Mouse (Mus musculus) spleen, adult 2 months (tissue): ENCODE data around the gene Cacng4. TPM values are rescaled to one million over a fixed set of nuclear protein-coding genes. Genes with fewer than 3 reads are reported as not detected.

ENCODE experiments used
- DNase-seq, 2 experiments: peaks; one replicate each; pipeline versions ENCODE4 v3.0.0 to v3.0.0-alpha.2; 2012 to 2021; ENCODE audit warnings: low spot score in 2 of 2, low read depth in 1 of 2
- H3K27ac ChIP-seq: fragments of 200-500 bp; 2 replicates; pipeline ENCODE4 v1.5.1; 2012; ENCODE audit warnings: low read length, inconsistent platforms; ENCODE audit not compliant: insufficient read depth
- H3K27me3 ChIP-seq: fragments of 200-500 bp; 2 replicates; pipeline ENCODE4 v1.6.1; 2012; ENCODE audit warnings: mild to moderate bottlenecking, moderate library complexity, low read length, inconsistent platforms; ENCODE audit not compliant: control insufficient read depth, insufficient read depth
- H3K36me3 ChIP-seq: fragments of 200-500 bp; 2 replicates; pipeline ENCODE4 v1.6.1; 2012; ENCODE audit warnings: mild to moderate bottlenecking, low read length, inconsistent platforms; ENCODE audit not compliant: control insufficient read depth, insufficient read depth
- H3K4me1 ChIP-seq: fragments of 200-500 bp; 2 replicates; pipeline ENCODE4 v1.6.1; 2011; ENCODE audit warnings: inconsistent platforms; ENCODE audit not compliant: control insufficient read depth, insufficient read depth, insufficient read length
- H3K4me3 ChIP-seq: fragments of 200-500 bp; 2 replicates; pipeline ENCODE4 v1.5.1; 2011; ENCODE audit warnings: mild to moderate bottlenecking, inconsistent platforms; ENCODE audit not compliant: insufficient read depth, insufficient read length; ENCODE audit errors: extremely low read depth
- CTCF ChIP-seq: fragments of 200-500 bp; IDR thresholded peaks from 2 replicates; pipeline ENCODE4 v1.5.1; 2011; ENCODE audit warnings: mild to moderate bottlenecking, inconsistent platforms; ENCODE audit not compliant: insufficient read depth, insufficient read length, insufficient replicate concordance; ENCODE audit errors: extremely low read depth
- POLR2A ChIP-seq: fragments of 200-500 bp; IDR thresholded peaks from 2 replicates; pipeline ENCODE4 v1.6.1; 2011; ENCODE audit warnings: low read depth, low read length, inconsistent platforms
- WGBS: fragments of 180-500 bp; shearing (Covaris S2); methylation state at CpG from one replicate; pipeline ENCODE4 v1.1.7; 2018; 5-methylcytosine and 5-hydroxymethylcytosine counted together
- polyA plus RNA-seq: library from polyadenylated mRNA; depleted of rRNA; stranded (reverse); fragments of >200 nt; gene quantifications from 2 replicates; pipeline ENCODE4 v1.2.3, GENCODE M21; 2012

Cacng4 gene
- polyA plus RNA-seq, 1 experiment = 0.12 TPM

DNA sequence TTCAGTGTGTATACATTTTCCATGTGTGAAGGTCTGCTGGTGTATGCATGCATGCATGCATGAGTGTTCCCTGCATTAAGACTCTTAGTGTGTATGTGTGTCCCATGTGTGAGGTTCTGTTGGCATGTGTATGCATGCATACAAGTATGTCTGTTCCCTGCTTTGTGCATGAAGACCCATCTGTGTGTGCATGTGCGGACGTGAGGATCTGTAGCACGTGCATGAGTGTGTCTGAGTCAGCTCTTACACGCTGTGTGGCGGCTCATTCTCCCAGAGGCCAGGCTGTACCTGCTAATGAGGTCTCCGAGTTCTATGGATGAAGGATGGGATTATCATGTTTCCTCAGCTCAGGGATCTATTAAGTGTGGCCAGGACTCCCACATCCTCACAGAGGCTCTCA is 89.3 kb downstream of the Cacng4 start:
- H3K27ac ChIP-seq = no peak overlapping the region
- WGBS = 91% methylated on average over 6 of the region's 6 CpGs
- DNase-seq = no peak
- TF ChIP-seq POLR2A (no peak), CTCF (no peak)
- H3K27me3 ChIP-seq = no peaks in the 10 kb centered on the region
- H3K4me1 ChIP-seq = no peaks in the 10 kb centered on the region
- no peak overlapping the region for H3K4me3 ChIP-seq
- no peaks in the 10 kb centered on the region for H3K36me3 ChIP-seq

DNA sequence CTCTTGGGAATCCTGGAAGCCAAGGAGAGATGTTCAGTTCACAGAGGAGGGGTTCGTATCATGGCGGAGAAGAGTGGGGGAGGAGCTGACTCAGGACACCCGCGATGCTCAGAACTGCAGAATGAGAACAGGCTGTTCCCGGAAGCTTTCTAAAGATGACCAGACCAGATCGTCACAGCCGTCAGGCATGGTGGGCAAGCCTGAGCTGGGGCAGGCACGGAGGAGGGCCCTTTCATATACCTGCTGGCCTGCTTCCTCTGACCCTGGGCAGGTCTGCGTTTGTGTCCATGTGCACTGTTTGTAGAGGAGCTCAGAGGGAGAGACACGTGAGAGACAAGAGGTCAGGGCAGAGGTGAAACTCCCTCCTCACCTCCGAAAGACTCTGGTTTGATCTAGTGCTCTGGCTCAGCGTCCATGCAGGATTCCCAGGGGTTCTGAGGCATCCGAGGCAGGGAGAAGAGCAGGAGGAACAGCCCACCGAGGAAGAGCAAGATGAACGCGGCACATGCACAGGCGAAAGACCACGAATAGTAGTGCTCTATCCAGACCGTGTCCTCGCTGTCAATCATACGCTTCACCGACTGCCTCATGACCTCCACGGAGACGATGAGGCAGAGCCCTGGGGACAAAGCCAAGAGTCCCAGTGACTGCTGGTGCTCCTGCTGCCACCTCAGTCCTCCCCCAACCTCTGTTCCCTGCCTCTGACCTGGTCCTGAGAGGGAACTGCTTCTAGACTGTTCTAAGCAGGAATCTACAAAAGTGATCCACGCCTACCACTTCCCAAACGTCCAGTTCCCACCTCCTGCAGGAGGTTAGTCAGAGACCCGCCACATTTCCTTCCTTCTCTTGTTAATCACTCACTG is 90.9 kb downstream of the Cacng4 start:
- Histone ChIP-seq H3K27ac (no peak overlapping the region), H3K27me3 (no peaks in the 10 kb centered on the region), H3K4me3 (no peak overlapping the region), H3K4me1 (no peaks in the 10 kb centered on the region), H3K36me3 (no peaks in the 10 kb centered on the region)
- WGBS = 61% methylated on average over 27 of the region's 27 CpGs
- no peak for DNase-seq
- TF ChIP-seq CTCF (no peak), POLR2A (no peak)

DNA sequence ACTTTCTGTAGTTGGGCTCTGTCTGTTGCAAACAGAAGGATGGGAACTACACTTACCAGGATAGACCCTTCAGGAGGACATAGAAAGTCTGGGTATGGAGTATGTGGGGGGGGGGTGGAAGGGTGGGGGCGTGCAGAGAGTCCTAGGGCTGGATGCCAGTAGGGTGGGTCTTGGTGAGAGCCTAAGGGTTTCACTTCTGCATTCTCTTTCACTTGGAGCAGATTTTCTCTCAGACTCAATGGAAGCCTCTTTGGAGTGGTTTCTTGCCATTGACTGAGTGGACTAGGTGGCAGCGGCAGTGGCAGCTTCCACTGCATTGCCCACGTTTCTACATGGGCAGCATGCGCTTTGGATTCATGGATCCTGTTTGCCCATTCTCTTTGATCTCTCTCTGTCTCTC is 94.4 kb downstream of the Cacng4 start:
- Histone ChIP-seq H3K27ac (no peak overlapping the region), H3K36me3 (no peaks in the 10 kb centered on the region), H3K4me3 (no peak overlapping the region), H3K4me1 (no peaks in the 10 kb centered on the region), H3K27me3 (no peaks in the 10 kb centered on the region)
- TF ChIP-seq CTCF (no peak), POLR2A (no peak)
- DNase-seq = no peak
- WGBS = 56% methylated on average over 4 of the region's 4 CpGs

DNA sequence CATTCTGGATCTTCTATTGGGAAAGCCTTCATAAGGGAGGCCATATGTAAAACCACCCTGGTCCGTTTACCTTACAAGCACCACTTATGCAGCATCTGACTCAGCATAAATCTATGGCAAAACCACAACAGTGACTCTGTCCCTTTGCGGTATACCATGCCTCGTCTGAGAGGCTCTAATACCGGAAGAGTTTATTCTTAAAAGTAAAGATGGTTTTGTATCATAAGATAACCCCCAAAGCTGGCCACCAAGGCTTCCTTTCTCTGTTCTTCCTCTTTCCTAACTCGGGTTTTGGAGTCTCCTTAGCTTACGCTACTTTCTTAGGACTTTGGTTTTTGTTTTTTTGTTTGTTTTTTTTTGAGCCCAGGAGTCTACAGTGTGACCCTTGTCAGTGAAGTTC is 101.0 kb downstream of the Cacng4 start:
- DNase-seq = no peak
- no peaks in the 10 kb centered on the region; the same call in 1 of the 2 replicates for H3K36me3 ChIP-seq

GRCm38 (mm10) chr11:107691569-107691968 is 102.8 kb downstream of the Cacng4 start:
- Histone ChIP-seq H3K4me3 (no peak overlapping the region), H3K27ac (no peak overlapping the region), H3K36me3 (peaks cover 6% of the 10 kb centered on the region), H3K4me1 (no peaks in the 10 kb centered on the region), H3K27me3 (no peaks in the 10 kb centered on the region)
- no peak for TF ChIP-seq POLR2A
- no peak for TF ChIP-seq CTCF
- 78% methylated on average over 8 of the region's 8 CpGs for WGBS
- no peak for DNase-seq

More for the DNA sequence above, 101.0 kb downstream of the Cacng4 start:
- Histone ChIP-seq H3K27ac (no peak overlapping the region), H3K27me3 (no peaks in the 10 kb centered on the region), H3K4me1 (no peaks in the 10 kb centered on the region), H3K4me3 (no peak overlapping the region)
- TF ChIP-seq POLR2A (no peak), CTCF (no peak)
- 14% methylated on average over 6 of the region's 6 CpGs for WGBS

DNA sequence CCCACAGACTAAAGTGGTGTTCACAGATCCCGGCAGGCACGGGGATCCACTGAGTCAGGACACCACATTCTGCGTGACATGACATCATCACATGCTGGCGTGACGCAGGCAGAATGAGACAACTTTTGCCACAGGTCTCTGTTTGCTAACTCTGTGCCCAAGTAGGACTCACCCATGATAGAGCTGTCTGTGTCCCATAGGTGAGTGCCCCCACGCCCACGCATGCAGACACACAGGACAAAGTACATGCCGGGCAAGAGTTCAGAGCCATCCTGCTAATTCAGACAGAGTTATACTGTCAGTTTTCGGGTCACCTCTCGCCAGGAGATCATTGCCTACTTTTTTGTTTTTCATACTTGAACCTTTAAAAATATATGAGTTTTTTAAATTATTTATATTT is 105.9 kb downstream of the Cacng4 start:
- no peak for DNase-seq
- Histone ChIP-seq H3K36me3 (peaks cover 19% of the 10 kb centered on the region), H3K4me1 (no peaks in the 10 kb centered on the region), H3K27me3 (no peaks in the 10 kb centered on the region), H3K4me3 (no peak overlapping the region), H3K27ac (no peak overlapping the region)
- 91% methylated on average over 10 of the region's 10 CpGs for WGBS
- TF ChIP-seq CTCF (no peak), POLR2A (no peak)

DNA sequence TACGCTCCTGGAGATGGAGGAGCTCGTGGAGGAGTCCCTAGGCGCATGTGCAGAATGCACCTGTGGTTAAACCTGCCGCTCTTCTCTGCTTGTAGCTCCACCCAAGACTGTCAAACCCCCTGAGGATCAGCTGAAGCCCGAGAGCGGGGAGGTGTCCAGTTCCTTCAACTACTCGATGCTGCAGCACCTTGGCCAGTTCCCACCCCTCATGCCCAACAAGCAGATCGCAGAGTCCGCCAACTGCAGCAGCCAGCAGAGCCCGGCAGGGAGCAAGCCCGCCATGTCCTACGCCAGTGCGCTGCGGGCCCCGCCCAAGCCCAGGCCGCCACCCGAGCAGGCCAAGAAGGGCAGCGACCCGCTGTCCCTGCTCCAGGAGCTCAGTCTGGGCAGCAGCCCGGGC is 108.1 kb downstream of the Cacng4 start:
- no peak overlapping the region for H3K4me3 ChIP-seq
- peaks cover 21% of the 10 kb centered on the region for H3K36me3 ChIP-seq
- TF ChIP-seq POLR2A (no peak), CTCF (no peak)
- no peaks in the 10 kb centered on the region for H3K4me1 ChIP-seq
- no peak for DNase-seq
- H3K27ac ChIP-seq = no peak overlapping the region
- H3K27me3 ChIP-seq = no peaks in the 10 kb centered on the region
- 97% methylated on average over 20 of the region's 20 CpGs for WGBS
